Mouse (Mus musculus) limb, embryonic 10.5 days (tissue): ENCODE results near the gene Mex3d. TPM values are rescaled to one million over a fixed set of nuclear protein-coding genes. Genes with fewer than 3 reads are reported as not detected.

Source experiments
- DNase-seq: peaks from one replicate; pipeline ENCODE4 v3.0.0-alpha.2; 2017; ENCODE audit warnings: low spot score
- H3K27ac ChIP-seq: fragments of 300-500 bp; sonication (generic); 2 replicates; pipeline ENCODE4 v1.5.1; 2016; ENCODE audit warnings: mild to moderate bottlenecking
- H3K27me3 ChIP-seq: fragments of 300-500 bp; sonication (generic); 2 replicates; pipeline ENCODE4 v1.6.1; 2016; ENCODE audit warnings: low read depth, mild to moderate bottlenecking; ENCODE audit not compliant: poor library complexity, severe bottlenecking
- H3K36me3 ChIP-seq: fragments of 300-500 bp; sonication (generic); 2 replicates; pipeline ENCODE4 v1.6.1; 2016; ENCODE audit warnings: mild to moderate bottlenecking, moderate library complexity
- H3K4me1 ChIP-seq: fragments of 300-500 bp; sonication (generic); 2 replicates; pipeline ENCODE4 v1.6.1; 2016
- H3K4me3 ChIP-seq: fragments of 300-500 bp; sonication (generic); 2 replicates; pipeline ENCODE4 v1.5.1; 2016; ENCODE audit warnings: mild to moderate bottlenecking, moderate library complexity
- H3K9me3 ChIP-seq: fragments of 300-500 bp; sonication (generic); replicated peaks from 2 replicates; pipeline ENCODE4 v1.6.1; 2016; ENCODE audit warnings: mild to moderate bottlenecking
- WGBS: fragments of 180-500 bp; shearing (Covaris S2); methylation state at CpG from one replicate; pipeline ENCODE4 v1.1.7; 2016; 5-methylcytosine and 5-hydroxymethylcytosine counted together
- polyA plus RNA-seq: library from polyadenylated mRNA; unstranded; fragments of >200 nt; fragmentation: Nextera tagmentation; extraction: Ambion mirVana; gene quantifications from 2 replicates; pipeline ENCODE4 v1.2.1, GENCODE M21; 2016

Mex3d gene
- polyA plus RNA-seq, 1 experiment from 2014 or later = 7.5 TPM

DNA sequence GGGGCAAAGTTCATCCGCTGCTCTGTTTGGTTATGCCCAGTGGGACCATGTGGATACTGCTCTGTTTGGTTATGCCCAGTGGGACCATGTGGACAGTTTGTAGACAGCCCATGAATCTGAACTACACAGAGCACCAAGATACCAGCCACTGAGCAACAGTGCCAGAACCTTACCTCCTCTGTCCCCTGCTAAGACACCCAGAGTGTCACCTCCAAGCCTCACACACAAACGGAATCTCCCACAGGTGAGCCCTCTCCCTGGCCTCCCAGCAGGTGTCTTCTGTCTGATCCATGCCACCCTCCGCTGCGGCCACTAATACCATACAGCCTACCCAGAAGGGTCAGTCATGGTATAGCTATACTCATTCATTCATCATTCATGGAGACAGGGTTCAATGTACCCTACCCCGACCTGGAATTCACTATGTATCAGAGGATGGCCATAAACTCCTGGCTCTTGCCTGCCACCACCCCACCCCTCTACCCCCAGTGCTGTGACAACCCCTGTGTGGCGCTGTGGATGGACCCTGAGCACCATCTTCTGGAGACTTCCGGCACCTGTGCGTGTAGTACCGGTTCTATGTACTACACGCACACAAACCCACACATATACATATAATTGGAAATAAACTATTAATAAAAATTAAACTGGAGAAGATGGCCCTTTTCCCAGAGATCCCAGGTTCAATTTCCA, 18.2 kb upstream of the Mex3d start:
- H3K4me3 ChIP-seq = peak overlapping the region; percentile 85
- WGBS = 57% methylated on average over 10 of the region's 10 CpGs
- H3K27me3 ChIP-seq = no peaks in the 10 kb centered on the region
- H3K9me3 ChIP-seq = no peaks in the 10 kb centered on the region
- peak overlapping the region; percentile 73; the same call in 1 of the 2 replicates for H3K27ac ChIP-seq
- peaks cover 66% of the 10 kb centered on the region for H3K36me3 ChIP-seq
- H3K4me1 ChIP-seq = peaks cover 30% of the 10 kb centered on the region
- DNase-seq = no peak

DNA sequence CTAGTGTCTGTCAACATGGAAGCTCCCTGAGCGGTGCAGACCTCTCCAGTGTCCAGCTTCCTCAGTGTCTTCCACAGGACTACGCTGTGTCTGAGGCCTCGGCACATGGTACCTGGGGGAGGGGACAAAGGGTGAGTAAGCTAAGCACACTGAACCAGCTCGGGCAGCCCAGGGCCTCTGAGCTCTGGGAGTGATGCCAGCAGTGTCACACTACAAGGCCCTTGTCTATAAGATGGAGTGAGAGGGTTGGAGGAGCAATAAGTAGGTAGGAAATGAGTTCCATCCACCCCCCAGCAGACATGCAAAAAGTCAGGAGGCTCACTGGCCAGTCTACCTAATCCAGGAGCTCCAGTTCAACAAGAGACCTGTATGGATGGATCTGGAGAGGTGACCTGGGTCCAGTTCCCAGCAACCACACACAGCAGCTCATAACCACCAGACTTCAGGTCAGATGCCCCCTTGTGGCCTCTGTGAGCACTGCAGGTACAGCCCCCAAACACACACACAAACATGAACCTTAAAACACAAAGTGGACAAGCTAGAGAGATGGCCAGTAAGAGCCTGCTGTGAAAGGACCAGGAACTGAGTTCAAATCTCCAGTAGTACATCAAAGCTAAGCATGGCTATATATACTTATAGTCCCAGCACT, 15.7 kb upstream of the Mex3d start:
- H3K4me1 ChIP-seq = peaks cover 51% of the 10 kb centered on the region
- H3K4me3 ChIP-seq = no peak overlapping the region
- 95% methylated on average over 4 of the region's 4 CpGs for WGBS
- no peak overlapping the region for H3K27ac ChIP-seq
- H3K36me3 ChIP-seq = peaks cover 47% of the 10 kb centered on the region
- H3K9me3 ChIP-seq = no peaks in the 10 kb centered on the region
- H3K27me3 ChIP-seq = no peaks in the 10 kb centered on the region
- no peak for DNase-seq

DNA sequence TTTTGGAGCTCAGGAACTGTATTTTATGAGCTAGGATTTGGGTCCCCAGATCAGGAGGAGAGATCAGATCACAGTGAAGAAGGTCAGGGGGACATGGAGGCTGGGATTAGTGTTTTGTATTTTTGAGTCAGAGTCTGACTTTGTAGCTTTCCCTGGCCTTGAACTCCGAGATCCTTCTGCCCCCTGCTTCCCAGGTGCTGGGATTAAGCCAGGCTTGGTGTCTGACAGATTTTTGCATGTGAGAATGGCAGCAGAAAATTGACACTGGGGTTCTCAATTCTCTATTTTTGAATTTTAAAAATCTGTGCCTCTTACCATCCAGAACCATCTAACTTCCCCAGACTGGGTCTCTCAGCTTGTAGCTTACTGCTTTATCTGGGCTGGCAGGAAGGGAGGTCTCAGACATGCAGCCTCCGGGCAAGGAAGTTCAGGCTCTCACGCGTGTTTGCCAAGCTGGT, 13.3 kb upstream of the Mex3d start:
- H3K4me1 ChIP-seq = peaks cover 55% of the 10 kb centered on the region

DNA sequence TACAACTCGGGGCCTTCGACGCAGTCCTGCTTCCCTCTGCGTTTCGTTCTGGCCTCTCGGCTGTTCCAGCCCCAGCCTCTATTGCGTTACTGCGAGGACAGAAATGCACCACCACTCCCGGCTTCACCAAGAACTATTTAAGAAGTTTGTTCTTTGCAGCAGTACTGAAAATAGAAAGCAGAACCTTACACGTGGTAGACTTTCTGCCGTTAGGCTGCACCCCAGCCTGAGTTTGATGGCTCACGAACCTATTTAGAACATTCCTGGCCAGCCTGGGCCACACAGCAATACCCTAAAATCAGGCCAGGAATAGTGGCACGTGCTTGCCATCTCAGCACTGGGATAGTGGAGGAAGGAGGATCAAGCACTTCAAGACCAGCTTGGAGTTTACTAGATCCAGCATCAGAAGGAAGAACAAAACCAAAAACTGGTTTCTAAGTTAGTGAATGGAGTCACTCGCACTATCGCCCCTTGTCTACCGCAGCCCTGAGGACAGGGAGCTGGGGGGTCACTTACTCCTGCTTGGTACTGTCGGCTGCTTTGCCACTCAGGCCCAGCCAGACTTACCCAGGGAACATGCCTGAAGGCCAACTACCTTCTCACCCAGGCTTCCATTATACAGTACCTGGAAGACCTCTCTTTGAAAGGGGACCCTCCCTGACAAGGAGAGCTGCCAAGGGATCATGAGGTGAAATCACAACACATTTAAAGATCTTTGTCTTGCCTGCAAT, 12.7 kb upstream of the Mex3d start:
- Histone ChIP-seq H3K4me1 (peaks cover 49% of the 10 kb centered on the region), H3K4me3 (peak overlapping the region; percentile 88), H3K9me3 (no peaks in the 10 kb centered on the region), H3K27me3 (no peaks in the 10 kb centered on the region), H3K27ac (peak overlapping the region; percentile 100), H3K36me3 (peaks cover 75% of the 10 kb centered on the region)
- 17% methylated on average over 17 of the region's 17 CpGs for WGBS
- no peak for DNase-seq

More for the DNA sequence above, 13.3 kb upstream of the Mex3d start:
- Histone ChIP-seq H3K36me3 (peaks cover 69% of the 10 kb centered on the region), H3K4me3 (peak overlapping the region; percentile 88), H3K27ac (peak overlapping the region; percentile 100), H3K27me3 (no peaks in the 10 kb centered on the region), H3K9me3 (no peaks in the 10 kb centered on the region)
- WGBS = 87% methylated on average over 4 of the region's 4 CpGs
- no peak for DNase-seq

DNA sequence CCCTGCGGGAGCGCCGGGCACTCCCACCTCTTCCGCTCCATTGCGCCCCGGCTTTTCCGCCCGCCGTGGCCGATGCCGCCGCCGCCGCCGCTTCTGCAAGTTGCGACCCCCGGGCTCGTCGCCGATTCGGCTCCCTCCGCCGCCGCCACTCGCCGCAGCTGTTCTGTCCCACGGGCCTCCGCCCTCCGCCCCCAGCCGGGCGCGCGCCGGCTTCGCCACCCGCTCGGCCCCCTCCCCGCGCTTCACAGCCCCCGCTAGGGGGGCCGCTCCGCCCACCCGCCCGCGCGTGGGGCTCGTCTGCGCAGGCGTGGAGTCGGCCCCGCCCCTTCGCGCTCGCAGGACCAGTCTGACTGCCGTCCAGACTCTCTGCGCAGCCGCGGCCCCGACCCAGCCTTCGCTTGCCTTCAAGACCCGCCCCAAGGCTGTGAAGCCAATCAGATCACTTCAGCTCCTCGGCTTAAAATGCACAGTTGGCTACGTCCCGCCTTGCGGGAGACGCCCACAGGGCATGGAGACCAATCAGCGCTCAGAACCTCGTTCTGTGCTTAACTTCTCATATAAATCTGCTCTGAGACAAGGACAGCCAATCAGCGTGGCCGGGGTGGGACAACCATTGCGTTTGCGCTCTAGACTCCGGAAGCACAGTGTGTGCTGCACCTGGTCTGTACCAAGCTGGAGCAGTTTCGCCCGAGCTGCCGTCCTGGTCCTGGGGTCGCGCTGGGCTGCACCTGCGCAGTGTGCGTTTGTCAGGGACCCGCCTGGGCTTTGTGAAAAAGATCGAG, 11.9 kb upstream of the Mex3d start, which contains the start of gene Mbd3:
Gene Mbd3, minus strand, starts transcription at position 360 of the 782 bp plus-strand sequence.
- Histone ChIP-seq H3K27ac (peak within 1 kb of the TSS; percentile 100), H3K27me3 (no peaks in the 10 kb centered on the region), H3K4me3 (peak within 1 kb of the TSS; percentile 88), H3K36me3 (peaks cover 76% of the 10 kb centered on the region), H3K4me1 (peaks cover 47% of the 10 kb centered on the region), H3K9me3 (no peaks in the 10 kb centered on the region)
- peak; percentile 99 for DNase-seq
- under 1% methylated on average over 82 of the region's 82 CpGs for WGBS

DNA sequence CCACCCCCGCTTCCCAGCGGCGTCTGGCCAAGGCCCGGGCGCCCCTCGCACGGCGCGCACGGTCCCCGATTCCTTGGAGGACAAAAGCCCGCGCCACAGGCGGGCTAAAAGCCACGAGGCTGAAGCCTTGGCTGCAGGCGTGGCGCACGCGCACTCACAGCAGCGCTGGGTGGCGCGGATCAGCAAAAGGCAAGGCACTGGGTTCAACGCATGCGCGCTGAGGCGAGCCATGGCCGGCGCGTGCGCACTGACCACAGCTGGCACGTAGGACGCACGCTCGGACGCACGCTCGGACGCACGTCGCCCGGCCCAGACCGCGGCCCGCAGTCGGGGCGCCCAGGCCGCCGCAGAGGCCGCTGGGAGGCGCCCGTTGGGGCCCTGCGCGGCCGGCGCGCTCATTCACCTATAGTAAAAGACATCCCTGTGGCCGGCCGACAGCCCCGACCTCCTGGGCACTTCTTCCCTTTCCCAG, 11.3 kb upstream of the Mex3d start:
- H3K4me1 ChIP-seq = peaks cover 47% of the 10 kb centered on the region
- H3K27ac ChIP-seq = peak overlapping the region; percentile 100
- no peaks in the 10 kb centered on the region for H3K9me3 ChIP-seq
- H3K36me3 ChIP-seq = peaks cover 76% of the 10 kb centered on the region
- peak overlapping the region; percentile 88 for H3K4me3 ChIP-seq
- WGBS = 0% methylated on average over 51 of the region's 59 CpGs
- H3K27me3 ChIP-seq = no peaks in the 10 kb centered on the region
- peak; percentile 100 for DNase-seq

DNA sequence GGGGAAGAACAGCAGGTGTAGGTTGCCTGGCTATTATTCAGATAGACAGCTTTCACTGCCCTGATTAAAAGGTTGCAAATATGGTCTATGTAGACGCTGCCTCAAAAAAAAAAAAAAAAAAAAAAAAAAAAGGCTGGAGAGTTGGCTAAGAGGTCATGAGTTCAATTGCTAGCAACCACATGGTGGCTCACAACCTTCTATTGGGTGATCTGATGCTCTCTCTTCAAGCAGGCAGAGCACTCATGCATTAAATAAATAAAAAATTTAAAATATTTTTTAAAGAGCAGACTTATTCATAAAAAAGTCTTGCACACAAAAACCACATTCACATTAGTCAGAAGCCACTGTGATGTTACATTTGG, 10.7 kb upstream of the Mex3d start:
- 0% methylated on average over 1 of the region's 1 CpGs for WGBS
- peaks cover 47% of the 10 kb centered on the region for H3K4me1 ChIP-seq
- DNase-seq = no peak

DNA sequence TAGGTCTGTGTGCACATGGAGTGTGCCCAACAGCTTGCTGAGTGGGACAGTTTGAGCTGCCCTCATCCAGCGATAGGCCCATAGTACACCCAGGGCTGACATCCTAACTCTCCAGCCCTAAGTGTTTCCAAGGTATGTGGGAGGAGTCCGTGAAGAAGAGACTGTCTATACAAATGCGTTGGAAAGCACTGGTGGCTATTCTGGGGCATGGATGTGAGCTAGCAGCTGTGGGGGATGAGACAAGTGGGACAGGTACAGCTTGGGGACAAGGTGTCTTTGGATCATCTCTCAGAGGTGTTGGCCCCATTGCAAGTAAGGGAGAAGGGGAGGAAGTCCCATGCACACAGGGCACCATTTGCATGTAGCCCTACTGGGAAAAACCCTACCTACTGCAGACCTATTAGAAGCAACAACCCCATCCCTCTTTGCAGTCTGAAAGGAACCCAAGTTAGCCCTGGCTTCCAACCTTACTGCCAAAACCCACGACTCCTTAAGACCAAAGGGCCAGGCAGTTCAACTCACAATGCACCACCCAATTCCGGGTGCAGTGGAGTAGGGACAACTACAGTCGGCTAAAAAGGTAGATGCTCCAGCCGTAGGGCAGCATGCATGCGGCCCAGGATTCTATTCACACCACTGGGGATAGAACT, 10.2 kb upstream of the Mex3d start:
- no peaks in the 10 kb centered on the region for H3K27me3 ChIP-seq
- H3K4me3 ChIP-seq = peak overlapping the region; percentile 88
- no peaks in the 10 kb centered on the region for H3K9me3 ChIP-seq
- peak overlapping the region; percentile 100 for H3K27ac ChIP-seq
- peaks cover 52% of the 10 kb centered on the region for H3K4me1 ChIP-seq
- 73% methylated on average over 8 of the region's 8 CpGs for WGBS
- no peak for DNase-seq
- peaks cover 76% of the 10 kb centered on the region for H3K36me3 ChIP-seq

More for the DNA sequence above, 10.7 kb upstream of the Mex3d start:
- Histone ChIP-seq H3K27me3 (no peaks in the 10 kb centered on the region), H3K4me3 (peak overlapping the region; percentile 88), H3K27ac (peak overlapping the region; percentile 100), H3K9me3 (no peaks in the 10 kb centered on the region), H3K36me3 (peaks cover 76% of the 10 kb centered on the region)

DNA sequence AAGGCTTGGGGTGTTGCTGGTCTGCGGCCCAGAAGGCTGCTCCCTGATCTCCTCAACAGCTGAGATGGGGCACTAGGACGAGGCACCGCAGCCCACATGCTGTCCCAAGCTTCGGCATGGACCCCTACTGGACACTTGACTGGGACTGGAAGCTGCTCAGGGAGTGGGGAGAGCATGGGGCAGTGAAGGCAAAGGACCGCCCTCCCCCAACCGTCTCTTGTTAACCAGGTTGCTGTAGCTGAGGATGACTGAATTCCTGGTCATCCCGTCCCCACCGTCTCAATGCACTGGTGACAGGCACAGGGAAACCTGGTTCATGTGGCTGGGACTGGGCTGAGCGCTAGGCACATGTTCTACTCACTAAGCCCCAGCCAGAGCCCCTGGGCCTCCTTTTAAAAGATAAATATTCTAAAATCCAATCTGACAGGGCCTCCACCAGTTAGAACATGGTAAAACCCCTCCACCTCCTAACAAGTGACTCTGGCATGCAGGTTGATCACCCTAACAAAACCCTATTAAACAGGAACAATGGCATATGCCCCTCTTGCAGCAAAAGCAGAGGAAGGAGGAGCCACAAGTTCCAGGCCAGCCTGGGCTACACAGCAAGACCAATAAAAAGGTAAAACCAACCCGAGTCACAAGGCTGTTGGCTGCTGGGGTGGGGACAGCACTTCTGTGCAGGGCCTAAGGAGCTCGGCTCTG, 9.5 kb upstream of the Mex3d start:
- Histone ChIP-seq H3K9me3 (no peaks in the 10 kb centered on the region), H3K4me3 (peak overlapping the region; percentile 88), H3K27me3 (no peaks in the 10 kb centered on the region), H3K27ac (peak overlapping the region; percentile 100), H3K36me3 (peaks cover 76% of the 10 kb centered on the region), H3K4me1 (peaks cover 58% of the 10 kb centered on the region)
- WGBS = 91% methylated on average over 11 of the region's 11 CpGs
- no peak for DNase-seq

DNA sequence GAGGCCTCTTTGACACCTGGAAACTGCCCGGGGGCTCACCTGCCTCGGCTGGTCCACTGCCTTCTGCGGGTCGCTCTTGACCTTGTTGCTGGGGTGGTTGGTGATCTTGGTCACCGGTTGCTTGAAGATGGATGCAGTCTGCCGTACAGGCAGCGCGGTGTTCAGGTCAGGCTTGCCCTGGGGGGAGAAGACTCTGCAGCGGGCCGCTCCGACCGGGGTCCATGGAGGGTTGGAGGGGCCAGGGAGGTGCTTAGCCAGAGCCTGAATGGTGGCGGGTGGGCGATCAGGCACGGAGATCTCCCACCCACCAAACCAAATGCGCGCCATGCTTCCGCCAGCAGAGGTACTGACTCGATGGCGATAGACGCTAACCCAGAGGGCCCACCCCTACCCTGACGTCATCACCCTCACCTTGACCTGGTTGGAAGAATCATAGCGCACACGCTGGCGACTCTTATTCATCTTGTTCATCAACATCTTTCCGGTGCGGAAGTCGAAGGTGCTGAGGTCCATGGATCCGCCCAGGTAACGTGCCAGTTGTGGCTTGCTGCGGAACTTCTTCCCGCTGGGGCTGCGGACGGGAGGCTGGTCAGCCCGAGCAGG, 7.7 kb upstream of the Mex3d start:
- peaks cover 49% of the 10 kb centered on the region for H3K4me1 ChIP-seq
- 95% methylated on average over 35 of the region's 35 CpGs for WGBS
- H3K27me3 ChIP-seq = no peaks in the 10 kb centered on the region
- peaks cover 81% of the 10 kb centered on the region for H3K36me3 ChIP-seq
- H3K4me3 ChIP-seq = no peak overlapping the region
- no peaks in the 10 kb centered on the region for H3K9me3 ChIP-seq
- DNase-seq = no peak
- H3K27ac ChIP-seq = no peak overlapping the region

DNA sequence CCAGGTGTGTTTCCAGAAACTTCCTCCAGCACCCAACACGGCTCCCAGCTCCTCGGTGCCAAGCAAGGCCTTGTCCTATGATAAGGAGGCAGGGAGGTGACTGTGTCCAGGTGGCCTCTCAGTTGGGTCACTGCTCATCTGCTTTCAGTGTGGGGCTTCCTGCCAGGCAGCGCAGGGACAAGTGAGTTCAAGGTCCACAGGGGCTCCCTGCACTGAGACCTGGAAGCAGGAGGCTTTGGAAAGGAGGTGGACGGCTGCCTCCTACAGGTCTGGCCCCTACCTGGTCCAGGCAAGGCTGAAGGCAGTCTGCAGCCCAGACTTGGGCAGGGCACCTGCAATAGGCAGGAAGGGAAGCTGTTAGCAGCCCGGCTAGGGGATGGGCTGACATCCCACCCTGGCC, 5.2 kb upstream of the Mex3d start:
- H3K4me1 ChIP-seq = peaks cover 44% of the 10 kb centered on the region
- peak overlapping the region; percentile 18; the same call in 1 of the 2 replicates for H3K4me3 ChIP-seq
- peaks cover 84% of the 10 kb centered on the region for H3K36me3 ChIP-seq
- no peak for DNase-seq
- no peaks in the 10 kb centered on the region for H3K27me3 ChIP-seq
- 0 out of 2 replicates have a peak overlapping the region, but pooled peaks have one; percentile 26 for H3K27ac ChIP-seq
- 95% methylated on average over 5 of the region's 5 CpGs for WGBS
- no peaks in the 10 kb centered on the region for H3K9me3 ChIP-seq
